Mouse (Mus musculus) lung, postnatal 25 days (tissue): ENCODE results near the gene Zmym3.

Source experiments
- DNase-seq: peaks from one replicate; pipeline ENCODE4 v3.0.0; 2022; ENCODE audit warnings: low spot score

Gene Zmym3

DNA sequence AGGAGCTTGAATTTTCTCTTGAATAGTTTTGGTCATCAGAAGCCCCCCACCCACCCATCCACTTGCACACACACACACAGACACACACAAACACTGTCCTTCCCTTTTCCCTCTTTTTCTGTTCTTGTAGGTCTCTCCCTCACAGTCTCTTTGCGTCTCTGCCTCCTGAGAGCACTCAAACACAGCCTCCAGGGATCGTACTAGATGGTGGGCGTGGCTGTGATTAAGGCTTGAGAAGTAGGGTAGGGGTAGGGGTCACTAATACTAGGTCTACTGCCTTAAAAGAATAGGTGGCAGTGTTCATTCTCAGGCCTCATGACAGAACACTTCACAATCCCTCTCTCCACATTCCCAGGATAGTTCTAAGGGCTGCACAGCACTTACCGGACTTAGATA lies at the start of gene Zmym3:
Zmym3 (minus strand) TSS at position 150 of the 396 bp plus-strand sequence.
- peak; percentile 6 for DNase-seq

- no peak for DNase-seq
Observed at GRCm38 (mm10) chrX:101451591-101451990, 30.9 kb upstream of the Zmym3 start.

GRCm38 (mm10) chrX:101451147-101451546 lies 30.5 kb upstream of the Zmym3 start:
- no peak for DNase-seq

GRCm38 (mm10) chrX:101448886-101449475 lies 28.3 kb upstream of the Zmym3 start, which contains the start of gene Itgb1bp2:
Itgb1bp2 (plus strand) TSS chrX:101449088.
- peak; percentile 12 for DNase-seq

DNA sequence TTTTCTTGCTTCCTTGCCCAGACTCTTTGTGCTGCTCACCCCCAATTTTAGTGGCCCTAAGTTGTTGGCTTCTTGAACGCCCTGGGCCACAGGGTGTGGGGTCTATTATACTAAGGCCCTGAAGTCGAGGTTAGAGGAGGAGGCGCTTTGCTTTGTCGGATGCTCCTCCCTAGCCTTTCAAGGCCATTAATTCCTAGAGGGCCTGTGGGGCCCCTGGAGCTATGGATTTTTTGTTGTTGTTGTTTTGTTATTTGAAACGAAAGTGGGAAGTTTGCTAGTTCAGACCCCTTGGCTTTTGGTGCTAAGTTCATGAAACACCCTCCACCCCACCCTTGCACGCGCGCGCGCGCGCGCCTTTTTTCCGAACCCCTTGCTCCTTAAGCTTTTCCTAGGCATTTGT lies 9.3 kb upstream of the Zmym3 start:
- no peak for DNase-seq

- peak; percentile 92 for DNase-seq
Observed at GRCm38 (mm10) chrX:101429142-101429949, 8.7 kb upstream of the Zmym3 start, which contains the start of gene Nono. Nono (plus strand) TSS chrX:101429318.

DNA sequence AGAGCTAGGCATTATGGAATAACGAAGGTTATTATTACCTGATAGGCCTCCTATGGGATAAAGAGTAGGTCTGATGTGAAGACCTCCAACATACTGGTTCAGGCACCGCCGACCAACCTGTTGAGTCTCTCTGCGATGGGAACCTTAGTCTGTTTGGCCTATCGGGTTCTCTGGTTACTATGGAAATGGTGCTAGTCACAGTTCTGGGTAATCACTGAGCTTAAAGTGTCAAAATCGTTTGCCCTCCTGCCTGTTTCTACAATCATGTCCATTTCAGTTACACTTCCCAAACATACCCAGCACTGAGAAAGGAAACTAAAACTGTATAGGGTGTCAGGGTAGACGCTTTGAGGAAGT lies 8.1 kb upstream of the Zmym3 start:
- no peak for DNase-seq

DNA sequence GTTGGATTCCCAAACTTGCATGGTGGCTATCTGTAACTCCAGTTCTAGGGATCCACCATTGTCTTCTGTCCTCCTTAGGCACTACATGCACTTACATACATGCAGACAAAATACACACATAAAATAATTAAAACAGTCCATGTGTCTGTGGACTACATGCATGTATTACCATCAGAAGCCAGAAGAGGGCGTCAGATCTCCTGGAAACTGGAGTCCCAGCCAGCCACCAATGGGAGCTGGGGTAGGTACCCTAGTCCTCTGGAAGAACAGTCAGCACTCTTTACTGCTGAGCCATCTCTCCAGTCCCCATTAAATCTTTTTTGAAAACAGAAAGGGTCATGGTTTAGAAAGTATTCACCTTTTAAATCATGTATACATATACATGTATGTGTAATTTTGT lies 7.1 kb upstream of the Zmym3 start:
- peak; percentile 21 for DNase-seq

DNA sequence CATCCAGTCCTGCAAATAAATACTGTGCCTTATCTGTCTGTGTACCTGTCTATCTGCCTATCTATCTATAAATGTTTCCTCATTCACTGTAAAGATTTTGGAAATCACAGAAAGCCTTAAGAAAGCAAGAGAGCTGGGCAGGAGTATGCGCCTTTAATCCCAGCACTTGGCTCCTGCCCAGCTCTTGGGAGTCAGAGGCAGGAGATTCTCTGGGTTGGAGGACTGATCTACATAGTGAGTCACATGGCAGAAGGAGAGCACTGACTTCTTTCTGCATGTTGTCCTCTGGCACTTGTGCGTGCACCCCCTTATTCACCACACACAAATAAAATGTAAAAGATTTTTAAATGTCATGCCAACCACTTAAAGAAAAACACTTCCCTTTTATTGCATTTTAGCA lies 2.8 kb upstream of the Zmym3 start:
- DNase-seq = no peak

GRCm38 (mm10) chrX:101419725-101420699 lies 637 bp downstream of the Zmym3 start:
- peak; percentile 90 for DNase-seq

DNA sequence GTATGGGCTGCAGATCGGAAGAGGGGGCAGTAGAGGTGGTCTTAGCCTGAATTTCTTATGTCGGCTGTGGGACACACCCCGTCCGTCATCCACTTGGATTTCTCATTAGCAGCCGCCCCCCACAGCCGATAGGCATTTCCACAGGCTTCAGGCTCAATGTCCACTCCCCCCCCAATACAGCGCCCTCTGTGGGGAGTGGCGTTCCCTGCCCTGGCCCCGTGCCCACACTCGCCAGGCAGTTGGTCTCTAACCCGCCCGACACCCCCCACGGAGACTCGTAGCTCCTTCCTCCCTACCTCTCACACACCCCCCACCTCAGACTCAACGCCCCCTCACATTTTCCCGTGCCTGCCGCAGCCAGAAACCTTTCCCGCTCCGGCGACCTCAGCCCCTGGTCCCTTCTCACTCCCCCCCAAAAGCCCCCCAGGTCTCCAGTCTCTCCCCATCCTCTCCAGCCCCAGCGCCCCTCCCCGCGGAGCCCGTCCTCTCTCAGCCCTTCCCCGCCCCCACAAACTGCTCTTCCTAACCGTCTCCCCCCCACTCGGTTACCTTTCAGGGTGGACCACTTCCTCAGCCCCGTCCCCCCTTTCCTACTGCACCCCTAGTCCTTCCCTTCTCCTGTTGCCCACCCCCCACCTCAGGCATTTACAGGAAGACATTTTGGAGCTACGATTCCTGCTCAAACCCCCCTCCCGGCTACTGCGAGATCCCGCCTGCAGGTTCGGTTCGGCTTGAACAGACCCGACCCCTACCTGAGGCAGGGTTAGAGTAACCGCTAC lies 1.5 kb downstream of the Zmym3 start:
- DNase-seq = peak; percentile 29

DNA sequence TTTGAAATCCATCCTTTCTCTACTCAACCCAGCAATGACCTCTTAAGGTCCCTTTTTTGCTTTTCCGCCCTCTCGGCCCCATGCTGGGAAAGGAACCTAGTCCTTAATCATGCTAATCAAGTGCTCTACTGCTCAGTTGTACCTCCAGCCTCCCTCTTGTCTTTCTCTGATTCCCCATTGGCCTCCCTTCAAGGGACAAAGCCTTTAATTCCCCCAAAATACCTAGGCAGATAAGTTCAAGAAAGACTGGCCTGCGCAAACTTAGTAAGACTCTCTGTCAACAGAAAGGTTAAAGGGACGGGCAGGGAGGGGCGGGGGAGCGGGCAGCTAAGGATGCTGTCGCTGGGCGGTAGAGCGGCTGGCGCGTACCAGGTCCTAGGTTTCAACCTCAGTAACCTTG lies 24.2 kb downstream of the Zmym3 start:
- DNase-seq = no peak

DNA sequence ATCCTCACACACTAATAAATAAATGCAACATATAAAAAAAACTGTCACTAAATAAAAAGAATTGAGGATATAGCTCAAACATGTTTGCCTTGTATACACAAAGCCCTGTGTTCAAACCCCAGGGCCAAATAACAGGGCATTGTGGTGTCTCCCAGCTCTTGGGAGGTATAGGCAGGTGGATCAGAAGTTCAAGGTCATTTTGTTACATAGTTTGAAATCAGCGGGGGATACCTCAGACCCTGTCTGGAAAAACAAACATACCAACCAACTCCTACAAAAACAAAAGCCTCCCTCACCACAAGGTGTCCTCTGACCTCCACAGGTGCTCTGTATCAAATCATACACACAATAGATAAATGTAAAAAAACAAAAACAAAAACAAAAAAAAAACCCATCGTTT lies 26.3 kb downstream of the Zmym3 start:
- DNase-seq = no peak

DNA sequence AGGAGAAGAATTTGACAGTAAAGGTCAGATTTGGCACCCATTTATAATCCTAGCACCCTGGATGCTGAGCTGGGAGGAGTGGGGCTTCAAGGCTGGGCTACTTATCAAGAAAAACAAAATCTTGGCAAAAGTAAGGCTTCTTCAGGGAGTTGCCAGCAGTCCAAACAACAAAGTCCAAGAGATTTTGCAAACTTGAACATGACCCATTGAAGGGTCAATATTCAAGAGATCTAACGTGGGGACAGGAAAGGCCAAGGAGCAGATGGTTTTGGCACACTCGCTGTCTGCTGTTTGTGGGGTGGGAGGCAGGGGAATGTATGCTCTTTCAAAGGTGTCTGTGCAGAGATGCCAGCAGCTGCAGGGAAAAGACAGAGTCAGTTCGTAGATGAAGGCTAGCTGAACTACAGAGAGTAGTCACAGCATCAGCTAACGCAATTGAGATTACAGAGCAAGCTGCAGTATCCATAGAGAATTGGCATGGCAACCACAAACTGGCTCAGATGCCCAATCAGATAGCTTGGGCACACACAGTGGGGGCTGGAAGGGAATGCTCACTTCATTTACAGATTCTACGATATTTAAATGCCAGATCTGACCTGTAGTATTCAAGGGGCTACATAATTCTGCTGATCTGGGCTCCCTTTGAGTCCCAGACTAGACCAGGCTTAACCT lies 31.6 kb downstream of the Zmym3 start:
- no peak for DNase-seq

- no peak for DNase-seq
Observed at GRCm38 (mm10) chrX:101386222-101386621, 34.4 kb downstream of the Zmym3 start.

- DNase-seq = no peak
Observed at GRCm38 (mm10) chrX:101384439-101385137, 36.1 kb downstream of the Zmym3 start.

- DNase-seq = no peak
Observed at GRCm38 (mm10) chrX:101383455-101383854, 37.2 kb downstream of the Zmym3 start.

GRCm38 (mm10) chrX:101379744-101380143 lies 40.9 kb downstream of the Zmym3 start:
- no peak for DNase-seq

GRCm38 (mm10) chrX:101377076-101377475 lies 43.6 kb downstream of the Zmym3 start:
- peak; percentile 3 for DNase-seq

DNA sequence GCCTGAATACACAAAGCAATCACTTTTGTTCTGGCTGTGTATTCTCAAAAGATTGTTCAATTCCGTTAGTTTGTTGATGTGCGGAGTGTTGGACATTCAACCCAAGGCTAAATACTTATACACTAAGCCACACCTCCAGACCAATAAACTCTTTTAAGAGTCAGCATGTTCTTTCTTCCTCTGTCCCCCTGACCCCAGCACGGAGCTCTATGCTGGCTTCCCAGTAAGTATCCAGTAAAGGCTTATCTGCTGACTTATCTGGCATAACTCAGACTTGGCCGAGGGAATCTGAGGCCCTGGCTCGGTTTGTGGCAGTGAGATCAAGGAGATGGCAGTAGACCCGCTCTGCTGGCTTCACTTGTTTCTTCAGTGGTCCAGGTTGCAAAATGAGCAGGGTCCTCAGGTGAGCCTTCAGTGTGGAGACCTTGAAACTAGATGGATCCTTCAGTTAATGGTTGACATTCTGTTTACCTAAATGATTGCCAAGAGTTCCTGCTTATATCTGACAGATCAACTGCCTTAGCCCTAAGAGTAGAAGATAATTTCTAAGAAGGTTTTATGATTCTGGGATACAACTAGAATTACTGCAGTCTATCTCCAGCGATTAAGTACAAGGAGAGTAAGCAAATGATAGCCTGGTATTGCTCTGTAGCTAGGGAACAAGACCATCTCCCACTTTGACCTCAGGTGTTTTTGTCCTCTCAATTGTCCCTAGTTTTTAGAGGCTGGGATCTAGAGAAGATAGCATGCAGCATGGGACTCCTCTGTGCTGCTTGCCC lies 44.3 kb downstream of the Zmym3 start, which contains the start of gene Gjb1:
Gjb1 (plus strand) TSS at position 189 of the 779 bp plus-strand sequence.
- DNase-seq = no peak
